Mouse (Mus musculus): ENCODE data around the gene Mup20. TPM values are rescaled to one million over a fixed set of nuclear protein-coding genes. Genes with fewer than 3 reads are reported as not detected.

Mup20 gene
- polyA plus RNA-seq, 1 experiment from 2014 or later, result not detected

Other genes starting within 250 kb of the Mup20 start
- gene Mup5, start 218.9 kb downstream of the Mup20 start, polyA plus RNA-seq (2015; fragmentation: Nextera tagmentation; extraction: Ambion mirVana), result not detected in 2 replicates
- not detected in 2 replicates for gene Mup3, start 33.2 kb upstream of the Mup20 start, polyA plus RNA-seq (2015; fragmentation: Nextera tagmentation; extraction: Ambion mirVana)
- gene Mup21, start 96.7 kb upstream of the Mup20 start, polyA plus RNA-seq (2015; fragmentation: Nextera tagmentation; extraction: Ambion mirVana), result not detected in 2 replicates
- 25.3 and 29.5 TPM in 2 replicates for gene Zfp37, start 176.9 kb upstream of the Mup20 start, polyA plus RNA-seq (2015; fragmentation: Nextera tagmentation; extraction: Ambion mirVana)
- 15.2 and 15.3 TPM in 2 replicates for gene Slc31a2, start 208.4 kb upstream of the Mup20 start, polyA plus RNA-seq (2015; fragmentation: Nextera tagmentation; extraction: Ambion mirVana)

All from hindbrain, embryonic 13.5 days (tissue).